ENCODE assay signal across 13 mouse cellular contexts in genomic region chr1:60609011-60609775, GRCm38 (mm10). TPM values are rescaled to one million over a fixed set of nuclear protein-coding genes. Genes with fewer than 3 reads are reported as not detected.
DNase-seq lines count a peak whose midpoint lies in the region; ATAC-seq and TF ChIP-seq lines count a peak whose summit lies in the region.
"Had no signal": no experiment of that assay in that cellular context is flagged by ENCODE, and none has a peak within 500 bp of the region (broad histone marks: within the 10 kb centered on the region; RNA-seq: fewer than 3 reads in every experiment).

No protein-coding gene starts in this region.

- no peak overlapping the region for H3K4me3 ChIP-seq in heart, embryonic 11.5 days (ENCODE audit: low read depth, low read length)
- H3K4me3 ChIP-seq in kidney, adult 2 months (ENCODE audit: insufficient read depth, low read depth, low read length): no peak overlapping the region
- no peak overlapping the region for H3K4me3 ChIP-seq in lung, postnatal 0 days (ENCODE audit: low read depth, low read length)
- no peak overlapping the region for H3K4me3 ChIP-seq in midbrain, postnatal 0 days (ENCODE audit: low read depth, low read length)

- TF ChIP-seq EP300 in lung, postnatal 0 days (IDR thresholded peaks at IDR 0.05): peak; percentile 96

- H3K9me3 ChIP-seq in heart, embryonic 11.5 days (replicated peaks; ENCODE audit: control insufficient read depth, low read length): no peaks in the 10 kb centered on the region
- H3K9me3 ChIP-seq in lung, postnatal 0 days (ENCODE audit: low read length): no peaks in the 10 kb centered on the region
- no peaks in the 10 kb centered on the region for H3K9me3 ChIP-seq in midbrain, postnatal 0 days (ENCODE audit: low read length)

- peak; percentile 32 for DNase-seq in adrenal gland, adult 2 months
- no peak for DNase-seq in adrenal gland, adult 18-20 months (ENCODE audit: low spot score in 2 of 2)
- peak; percentile 79 for DNase-seq in kidney, adult 2 months
- peak; percentile 96 for DNase-seq in lung, postnatal 0 days (ENCODE audit: low spot score)
- no peak for DNase-seq in midbrain, postnatal 0 days (ENCODE audit: low spot score)
- no peak for DNase-seq in right cerebral cortex, adult 18-20 months
- DNase-seq in gastrocnemius, postnatal 10 days: no peak
- DNase-seq: cerebellum, adult 11-12 months; right cerebral cortex, postnatal 25 days had no signal

- H3K27ac ChIP-seq in heart, embryonic 11.5 days (ENCODE audit: low read depth, low read length): peak overlapping the region; percentile 76
- H3K27ac ChIP-seq in kidney, adult 2 months (ENCODE audit: insufficient read depth, low read depth, low read length): peak overlapping the region; percentile 95
- peak overlapping the region; percentile 79 for H3K27ac ChIP-seq in lung, postnatal 0 days (ENCODE audit: low read length)
- no peak overlapping the region for H3K27ac ChIP-seq in midbrain, postnatal 0 days (ENCODE audit: low read depth, low read length)
- H3K27ac ChIP-seq: hindbrain, embryonic 14.5 days had no signal

- no peak for TF ChIP-seq POLR2A in kidney, adult 2 months (IDR thresholded peaks at IDR 0.05; ENCODE audit: low read depth, low read length)

- 44% methylated on average over 8 of the region's 8 CpGs for WGBS in heart, embryonic 11.5 days (ENCODE audit: insufficient replicate concordance)
- 68% methylated on average over 8 of the region's 8 CpGs for WGBS in kidney, adult 2 months
- WGBS in lung, postnatal 0 days: 50% methylated on average over 8 of the region's 8 CpGs
- WGBS in midbrain, postnatal 0 days: 91% methylated on average over 8 of the region's 8 CpGs

- H3K4me1 ChIP-seq in heart, embryonic 11.5 days (ENCODE audit: control insufficient read depth, insufficient read depth, low read length): peaks cover 11% of the 10 kb centered on the region
- peaks cover 4% of the 10 kb centered on the region; the same call in 1 of the 2 replicates for H3K4me1 ChIP-seq in kidney, adult 2 months (ENCODE audit: control insufficient read depth, insufficient read depth, low read length)
- 0 out of 2 replicates have a peak, but pooled peaks cover 6% of the 10 kb centered on the region for H3K4me1 ChIP-seq in lung, postnatal 0 days (ENCODE audit: insufficient read depth, low read depth, low read length)
- no peaks in the 10 kb centered on the region for H3K4me1 ChIP-seq in midbrain, postnatal 0 days (ENCODE audit: insufficient read depth, low read length)

- no peaks in the 10 kb centered on the region for H3K36me3 ChIP-seq in heart, embryonic 11.5 days (ENCODE audit: control insufficient read depth, insufficient read depth, low read length)
- no peaks in the 10 kb centered on the region for H3K36me3 ChIP-seq in kidney, adult 2 months (ENCODE audit: control insufficient read depth, insufficient read depth, low read length)
- no peaks in the 10 kb centered on the region for H3K36me3 ChIP-seq in lung, postnatal 0 days (ENCODE audit: insufficient read depth, low read length)
- H3K36me3 ChIP-seq in midbrain, postnatal 0 days (ENCODE audit: insufficient read depth, low read length): no peaks in the 10 kb centered on the region

- H3K4me2 ChIP-seq in heart, embryonic 11.5 days: no peak overlapping the region; the same call in 1 of the 2 replicates
- H3K4me2 ChIP-seq in lung, postnatal 0 days (replicated peaks; ENCODE audit: low read depth, low read length): no peak overlapping the region
- H3K4me2 ChIP-seq in midbrain, postnatal 0 days (ENCODE audit: low read depth, low read length, poor library complexity, severe bottlenecking): no peak overlapping the region
- H3K4me2 ChIP-seq: hindbrain, embryonic 14.5 days had no signal

- H3K27me3 ChIP-seq in heart, embryonic 11.5 days (ENCODE audit: control insufficient read depth, insufficient read depth, low read length): no peaks in the 10 kb centered on the region
- H3K27me3 ChIP-seq in kidney, adult 2 months (replicated peaks; ENCODE audit: control insufficient read depth, insufficient read depth, low read length): no peaks in the 10 kb centered on the region
- no peaks in the 10 kb centered on the region for H3K27me3 ChIP-seq in lung, postnatal 0 days (replicated peaks; ENCODE audit: insufficient read depth, low read length)
- H3K27me3 ChIP-seq in midbrain, postnatal 0 days (ENCODE audit: insufficient read depth, low read length): no peaks in the 10 kb centered on the region
- H3K27me3 ChIP-seq: Patski had no signal

- H3K9ac ChIP-seq in heart, embryonic 11.5 days (ENCODE audit: low read depth, low read length): no peak overlapping the region
- no peak overlapping the region for H3K9ac ChIP-seq in lung, postnatal 0 days (replicated peaks; ENCODE audit: low read depth)
- no peak overlapping the region for H3K9ac ChIP-seq in midbrain, postnatal 0 days (replicated peaks; ENCODE audit: low read length, poor library complexity, severe bottlenecking)
- H3K9ac ChIP-seq: hindbrain, embryonic 14.5 days had no signal

- TF ChIP-seq CTCF in kidney, adult 2 months (conservative IDR thresholded peaks at IDR 0.05; ENCODE audit: insufficient read depth, insufficient read length, low read depth, low read length): no peak
- no peak for TF ChIP-seq CTCF in lung, postnatal 0 days (IDR thresholded peaks at IDR 0.05)
- no peak for TF ChIP-seq CTCF in midbrain, postnatal 0 days (IDR thresholded peaks at IDR 0.05)

- peak; percentile 61 for ATAC-seq in heart, embryonic 11.5 days (replicated peaks; ENCODE audit: insufficient number of reproducible peaks, low FRiP score, low TSS enrichment)
- peak; percentile 99 for ATAC-seq in lung, postnatal 0 days
- no peak for ATAC-seq in midbrain, postnatal 0 days (ENCODE audit: low FRiP score)
- ATAC-seq: forebrain, embryonic 14.5 days; Patski had no signal

RNA-seq across cellular contexts. Expression of gene Raph1, which starts 42.3 kb away (rescaled TPM):
- total RNA-seq in adrenal gland, adult 2 months (2021): 100 to 1,000 TPM; 123 to 150 TPM
- 7.0 and 7.5 TPM in 2 replicates for polyA plus RNA-seq in adrenal gland, adult 2 months (2012; rRNA removed)
- total RNA-seq in adrenal gland, adult 18-20 months (2021): 100 to 1,000 TPM; 141 to 212 TPM
- 56.7 and 66.0 TPM in 2 replicates for polyA plus RNA-seq in heart, embryonic 11.5 days (2014; fragmentation: Nextera tagmentation; extraction: Ambion mirVana)
- polyA plus RNA-seq in kidney, adult 2 months (2012; rRNA removed): 5.0 and 5.7 TPM in 2 replicates
- 23.6 and 32.6 TPM in 2 replicates for polyA plus RNA-seq in lung, postnatal 0 days (2015; fragmentation: Nextera tagmentation; extraction: Ambion mirVana)
- 40.3 and 48.0 TPM in 2 replicates for total RNA-seq in midbrain, postnatal 0 days (2014; rRNA removed)
- polyA plus RNA-seq in midbrain, postnatal 0 days (2015; fragmentation: Nextera tagmentation; extraction: Ambion mirVana): 12.9 and 15.6 TPM in 2 replicates
- total RNA-seq in gastrocnemius, postnatal 10 days (2021): 10 to 100 TPM; 48.1 to 79.4 TPM

Comparison
In these comparisons a context has a peak if more than half of its experiments do, and no peak if none do; other contexts are left out.
1. DNase-seq: peak in adrenal gland, adult 2 months (single experiment), kidney, adult 2 months (single experiment) and lung, postnatal 0 days (single experiment); none in adrenal gland, adult 18-20 months (0 of 2), midbrain, postnatal 0 days (single experiment), right cerebral cortex, adult 18-20 months (single experiment) and gastrocnemius, postnatal 10 days (single experiment).